Mouse (Mus musculus) G1E (cell line): Measurements from ENCODE around the gene Tjap1.

Source experiments
- CTCF ChIP-seq: IDR thresholded peaks from 2 replicates; pipeline ENCODE4 v1.5.1; 2012; ENCODE audit warnings: low read depth, low read length, inconsistent platforms, mixed read lengths
- GATA1 ChIP-seq: IDR thresholded peaks from 2 replicates; pipeline ENCODE4 v1.6.1; 2012; ENCODE audit warnings: borderline replicate concordance, low read length, inconsistent platforms, mixed read lengths
- GATA2 ChIP-seq: IDR thresholded peaks from 2 replicates; pipeline ENCODE4 v1.6.1; 2012; ENCODE audit warnings: low read depth, low read length, inconsistent platforms, borderline replicate concordance

GRCm38 (mm10) chr17:46268026-46268720 is 14.7 kb downstream of the Tjap1 start:
- no peak for TF ChIP-seq CTCF
- no peak for TF ChIP-seq GATA2
- no peak for TF ChIP-seq GATA1
